Mouse (Mus musculus) v-Abl transformed pro-B cells (cell line): ENCODE data around the gene Uqcrc2.

Experiments used
- in situ Hi-C, 2 experiments: fragments of 400-800 bp; cut with MboI; formaldehyde crosslinking; loops; one replicate each; pipeline ENCODE4 v1.15.1; 2025; ENCODE audit not compliant: unreplicated experiment in 2 of 2

Gene Uqcrc2

GRCm38 (mm10) chr7:120634711-120635361 lies at the start of gene Uqcrc2:
Gene Uqcrc2 (plus strand): TSS chr7:120635176.
- in situ Hi-C loops = loop anchor here (5.0 to 25.0 kb wide), 6 partner anchors 190 to 1873 kb away; no protein-coding TSS in a partner anchor

GRCm38 (mm10) chr7:120597203-120597743 lies 37.7 kb upstream of the Uqcrc2 start:
- in situ Hi-C loops = no loop called here

GRCm38 (mm10) chr7:120597744-120598243 lies 37.2 kb upstream of the Uqcrc2 start:
- in situ Hi-C loops = no loop called here

GRCm38 (mm10) chr7:120598355-120598754 lies 36.6 kb upstream of the Uqcrc2 start:
- in situ Hi-C loops = no loop called here

- in situ Hi-C loops = no loop called here
Observed at GRCm38 (mm10) chr7:120620075-120620771, 14.8 kb upstream of the Uqcrc2 start.

- in situ Hi-C loops = no loop called here
Observed at GRCm38 (mm10) chr7:120620841-120621240, 14.1 kb upstream of the Uqcrc2 start.

GRCm38 (mm10) chr7:120632518-120632917 lies 2.5 kb upstream of the Uqcrc2 start:
- in situ Hi-C loops = loop anchor here (5.0 to 25.0 kb wide), 6 partner anchors 192 to 1870 kb away; no protein-coding TSS in a partner anchor

GRCm38 (mm10) chr7:120634301-120634700 lies 675 bp upstream of the Uqcrc2 start:
- in situ Hi-C loops = loop anchor here (5.0 to 25.0 kb wide), 6 partner anchors 190 to 1872 kb away; no protein-coding TSS in a partner anchor

- in situ Hi-C loops = loop anchor here (10.0 to 25.0 kb wide), 5 partner anchors 189 to 1873 kb away; no protein-coding TSS in a partner anchor
Observed at GRCm38 (mm10) chr7:120635362-120635781, 396 bp downstream of the Uqcrc2 start.

GRCm38 (mm10) chr7:120635821-120636220 lies 845 bp downstream of the Uqcrc2 start:
- in situ Hi-C loops = loop anchor here (10.0 to 25.0 kb wide), 5 partner anchors 189 to 1874 kb away; no protein-coding TSS in a partner anchor

GRCm38 (mm10) chr7:120643217-120643616 lies 8.2 kb downstream of the Uqcrc2 start:
- in situ Hi-C loops = loop anchor here (25.0 kb wide), 1 partner anchor 1881 kb away; no protein-coding TSS in a partner anchor

- in situ Hi-C loops = loop anchor here (25.0 kb wide), 1 partner anchor 1886 kb away; no protein-coding TSS in a partner anchor
Observed at GRCm38 (mm10) chr7:120647849-120648248, 12.9 kb downstream of the Uqcrc2 start.

GRCm38 (mm10) chr7:120662079-120662478 lies 27.1 kb downstream of the Uqcrc2 start:
- in situ Hi-C loops = no loop called here

- in situ Hi-C loops = loop anchor here (5.0 to 10.0 kb wide), 6 partner anchors 57 to 254 kb away; partner anchors contain the start of gene Polr3e (in 1 of the 2)
Observed at GRCm38 (mm10) chr7:120670153-120670875, 35.3 kb downstream of the Uqcrc2 start, which contains the start of gene Pdzd9. Gene Pdzd9 (minus strand): TSS chr7:120670343.

- in situ Hi-C loops = loop anchor here (5.0 to 10.0 kb wide), 6 partner anchors 56 to 254 kb away; partner anchors contain the start of gene Polr3e (in 1 of the 2)
Observed at GRCm38 (mm10) chr7:120671271-120671670, 36.3 kb downstream of the Uqcrc2 start.

- in situ Hi-C loops = loop anchor here (10.0 to 25.0 kb wide), 3 partner anchors 238 to 1010 kb away; partner anchors contain the start of gene Polr3e (in 1 of the 2)
Observed at GRCm38 (mm10) chr7:120677001-120677643, 42.1 kb downstream of the Uqcrc2 start, which contains the start of gene Mosmo. Gene Mosmo (plus strand): TSS chr7:120677618.

GRCm38 (mm10) chr7:120677764-120678531 lies 43.0 kb downstream of the Uqcrc2 start:
- in situ Hi-C loops = loop anchor here (10.0 to 25.0 kb wide), 3 partner anchors 237 to 1009 kb away; partner anchors contain the start of gene Polr3e (in 1 of the 2)

- in situ Hi-C loops = loop anchor here (10.0 to 25.0 kb wide), 3 partner anchors 236 to 1008 kb away; partner anchors contain the start of gene Polr3e (in 1 of the 2)
Observed at GRCm38 (mm10) chr7:120679023-120679422, 44.0 kb downstream of the Uqcrc2 start.
